Mouse (Mus musculus) layer of hippocampus, postnatal 36 days (tissue): Measurements from ENCODE around the gene Map3k5. TPM values are rescaled to one million over a fixed set of nuclear protein-coding genes. Genes with fewer than 3 reads are reported as not detected.

Experiments used
- DNase-seq, 2 experiments: peaks; one replicate each; pipeline ENCODE4 v3.0.0; 2022
- total RNA-seq, 2 experiments: library from RNA; stranded (reverse); gene quantifications; 2 replicates each; pipeline ENCODE4 v1.2.3; 2021

Map3k5 gene
- total RNA-seq, 2 experiments from 2014 or later, result 29.2 to 31.0 TPM

DNA sequence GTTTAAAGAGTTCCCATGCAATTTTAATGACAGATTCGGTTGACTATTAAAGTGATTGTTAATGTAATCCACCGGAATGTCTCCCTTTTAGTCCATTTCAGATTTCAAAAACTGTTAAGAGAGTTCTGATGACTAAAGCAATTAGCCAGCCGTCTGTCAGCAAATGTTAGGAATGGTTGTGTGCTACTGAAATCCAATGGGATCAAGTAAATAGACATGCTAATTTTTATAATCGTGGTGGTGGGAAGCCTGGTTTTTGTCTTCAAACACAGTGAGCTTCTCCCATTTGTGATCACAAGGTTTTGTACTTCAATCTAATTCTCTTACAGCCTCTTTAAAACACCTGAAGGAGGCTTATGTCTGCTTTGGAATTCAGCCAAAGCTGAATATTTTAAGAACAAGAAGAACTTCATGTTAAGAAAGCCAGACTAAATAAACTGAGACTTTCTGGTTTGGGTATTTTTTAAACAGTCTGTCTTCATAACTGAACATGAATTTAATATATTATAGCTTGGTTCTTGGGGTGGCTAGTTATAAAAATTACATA lies 1.6 kb downstream of the Map3k5 start:
- DNase-seq, result no peak

DNA sequence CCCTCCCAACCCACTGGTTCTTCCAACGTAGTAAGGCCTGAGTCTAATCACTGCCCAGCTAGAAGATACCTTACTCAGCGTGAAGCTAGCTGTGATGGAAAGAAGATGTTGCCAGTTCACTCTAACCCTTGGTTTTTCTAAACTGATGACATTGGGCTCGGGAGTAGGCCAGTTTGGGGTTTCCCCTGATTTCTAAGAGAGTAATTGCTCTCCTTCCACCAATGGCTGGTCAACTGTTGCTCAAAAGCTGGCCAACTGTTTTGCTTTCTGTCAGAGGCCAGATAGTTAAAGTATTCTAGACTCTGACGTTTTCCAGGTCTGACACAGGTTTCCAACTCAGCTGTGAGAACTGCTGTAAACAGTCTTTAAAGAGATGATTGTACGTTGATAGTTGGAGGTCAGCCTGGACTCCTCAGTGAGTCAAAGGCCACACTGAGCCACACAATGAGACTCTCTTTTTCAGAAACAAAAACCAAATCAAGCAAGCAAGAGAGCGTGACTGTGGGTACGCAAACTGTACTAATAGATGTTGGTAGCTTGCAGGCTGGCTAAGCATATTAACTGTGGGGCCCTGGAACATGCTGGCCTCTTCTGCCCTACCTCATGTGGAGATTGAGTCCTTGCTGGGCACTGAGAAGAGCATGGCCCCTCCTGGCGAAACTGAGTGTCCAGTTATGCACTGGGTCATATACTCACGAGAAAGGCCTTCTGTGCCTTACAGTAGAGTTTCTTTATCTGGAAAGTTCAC lies 2.9 kb downstream of the Map3k5 start:
- no peak for DNase-seq

DNA sequence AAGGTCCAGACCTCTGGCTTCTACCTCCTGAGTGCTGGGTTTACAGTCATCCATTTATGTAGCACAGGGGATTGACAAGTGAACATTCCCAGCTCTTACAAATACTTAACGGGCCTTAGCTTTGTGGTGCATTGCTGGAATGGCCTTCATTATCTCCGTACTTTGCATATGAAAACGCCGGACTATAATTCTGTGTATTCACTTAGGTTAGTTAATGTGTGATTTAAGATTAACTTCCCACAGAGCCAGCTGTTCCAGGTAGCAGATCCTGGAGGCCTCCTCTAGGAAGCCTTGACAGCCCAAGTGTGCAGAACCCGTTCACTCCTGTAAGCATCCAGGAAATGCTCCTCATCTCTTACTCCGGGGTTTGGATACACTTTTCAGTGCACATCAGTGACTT lies 4.5 kb downstream of the Map3k5 start:
- DNase-seq, result no peak

- DNase-seq, result no peak
Observed at GRCm38 (mm10) chr10:19939282-19939705, 5.0 kb downstream of the Map3k5 start.

GRCm38 (mm10) chr10:19940127-19940526 lies 5.9 kb downstream of the Map3k5 start:
- no peak for DNase-seq

DNA sequence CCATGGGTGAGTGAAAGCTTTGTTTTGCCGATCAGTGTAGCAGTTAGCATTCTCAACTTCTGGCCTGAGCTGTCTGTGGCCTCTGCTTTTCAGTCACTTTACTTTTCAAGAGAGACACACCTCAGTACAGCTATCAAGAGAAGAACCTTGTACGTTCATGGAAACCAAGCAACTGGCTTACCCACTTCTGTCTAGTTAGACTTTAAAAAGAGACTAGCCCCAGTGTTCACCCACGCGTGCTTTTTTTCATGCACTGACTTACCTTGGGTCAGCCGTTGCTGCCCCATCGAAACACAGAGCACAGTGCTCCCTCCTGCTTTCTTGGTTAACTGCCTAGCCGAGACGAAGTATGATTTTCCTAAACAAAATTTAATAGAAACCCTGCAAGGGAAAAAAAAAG lies 6.4 kb downstream of the Map3k5 start:
- DNase-seq, result no peak

- no peak for DNase-seq
Observed at GRCm38 (mm10) chr10:19941063-19941462, 6.8 kb downstream of the Map3k5 start.

- no peak for DNase-seq
Observed at GRCm38 (mm10) chr10:19941914-19942313, 7.6 kb downstream of the Map3k5 start.

DNA sequence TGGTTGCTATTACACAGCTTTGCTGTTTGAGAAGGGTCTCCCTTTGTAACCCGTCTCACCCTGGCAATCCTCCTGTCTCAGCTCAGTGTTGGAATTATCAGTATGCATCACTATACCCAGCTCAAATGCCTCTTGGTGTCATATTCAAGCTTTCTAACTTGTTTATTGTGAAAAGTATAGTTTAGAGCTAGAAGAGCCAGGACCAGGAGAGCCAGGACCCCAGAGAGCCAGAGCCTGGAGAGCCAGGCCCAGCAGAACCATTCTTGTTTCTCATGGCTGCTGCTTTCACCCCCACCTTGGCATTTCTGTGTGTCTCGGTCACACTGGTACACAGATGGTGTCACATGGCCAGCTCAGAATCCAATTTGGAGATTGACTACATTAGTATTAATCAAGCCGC lies 8.3 kb downstream of the Map3k5 start:
- no peak for DNase-seq

DNA sequence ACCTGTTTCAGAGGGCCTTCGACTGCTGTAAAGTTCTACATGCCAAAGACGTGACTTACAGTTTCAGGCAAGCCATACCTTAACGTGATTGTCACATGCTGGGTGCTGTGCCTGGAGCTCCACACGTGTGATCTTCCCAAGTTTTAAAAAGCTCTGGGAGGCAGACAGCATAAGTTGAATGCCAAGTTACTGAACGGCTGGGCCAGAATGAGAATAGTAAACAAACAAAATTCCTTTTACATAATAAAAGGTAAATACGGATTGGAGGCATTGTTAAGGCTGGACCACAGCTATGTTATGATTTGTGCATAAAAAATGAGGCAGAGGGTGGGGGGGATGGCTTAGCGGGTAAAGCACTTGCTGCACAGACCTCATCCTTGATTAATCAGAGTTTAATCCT lies 11.4 kb downstream of the Map3k5 start:
- no peak for DNase-seq

GRCm38 (mm10) chr10:19946644-19947043 lies 12.4 kb downstream of the Map3k5 start:
- no peak for DNase-seq

GRCm38 (mm10) chr10:19947441-19947840 lies 13.2 kb downstream of the Map3k5 start:
- DNase-seq, result no peak

DNA sequence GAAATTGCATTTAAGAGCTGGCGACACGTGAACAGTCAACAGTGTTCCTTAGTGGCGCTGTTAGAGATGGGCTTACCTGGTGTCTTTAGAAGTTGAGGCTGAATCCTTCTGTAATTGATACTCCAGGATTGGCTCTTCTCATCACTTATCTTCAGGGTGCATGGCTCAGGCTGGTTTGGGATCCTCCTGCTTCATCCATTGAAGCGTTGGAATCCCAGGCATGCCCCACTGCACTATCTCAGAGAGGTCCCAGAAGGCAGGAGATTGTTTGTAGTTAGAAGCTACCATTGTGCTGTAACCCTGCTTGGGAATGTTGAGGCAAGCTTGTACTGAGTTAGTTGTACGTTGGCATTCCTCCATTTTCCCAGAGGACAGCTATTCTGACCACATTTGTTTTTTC lies 13.6 kb downstream of the Map3k5 start:
- DNase-seq, result no peak

GRCm38 (mm10) chr10:19948381-19948780 lies 14.1 kb downstream of the Map3k5 start:
- DNase-seq, result no peak

DNA sequence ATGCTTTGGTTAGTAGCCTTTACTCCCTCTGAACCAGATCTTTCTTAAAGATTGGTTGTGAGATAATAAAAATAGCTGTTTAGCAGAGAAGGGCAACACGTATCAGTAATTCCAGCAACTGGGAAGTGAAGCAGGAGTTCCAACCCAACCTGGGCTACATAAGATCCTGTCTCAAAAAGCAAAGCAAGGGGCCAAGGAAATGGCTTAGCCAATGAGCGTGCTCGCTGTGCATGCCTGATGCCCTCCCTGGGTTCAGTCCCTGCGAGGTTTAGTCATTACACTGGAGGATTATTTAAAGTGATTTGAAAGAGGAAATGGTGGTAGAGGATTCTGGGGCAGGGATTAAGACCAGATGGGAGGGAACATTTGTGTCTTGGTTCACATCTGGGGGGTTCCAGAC lies 14.8 kb downstream of the Map3k5 start:
- no peak for DNase-seq

DNA sequence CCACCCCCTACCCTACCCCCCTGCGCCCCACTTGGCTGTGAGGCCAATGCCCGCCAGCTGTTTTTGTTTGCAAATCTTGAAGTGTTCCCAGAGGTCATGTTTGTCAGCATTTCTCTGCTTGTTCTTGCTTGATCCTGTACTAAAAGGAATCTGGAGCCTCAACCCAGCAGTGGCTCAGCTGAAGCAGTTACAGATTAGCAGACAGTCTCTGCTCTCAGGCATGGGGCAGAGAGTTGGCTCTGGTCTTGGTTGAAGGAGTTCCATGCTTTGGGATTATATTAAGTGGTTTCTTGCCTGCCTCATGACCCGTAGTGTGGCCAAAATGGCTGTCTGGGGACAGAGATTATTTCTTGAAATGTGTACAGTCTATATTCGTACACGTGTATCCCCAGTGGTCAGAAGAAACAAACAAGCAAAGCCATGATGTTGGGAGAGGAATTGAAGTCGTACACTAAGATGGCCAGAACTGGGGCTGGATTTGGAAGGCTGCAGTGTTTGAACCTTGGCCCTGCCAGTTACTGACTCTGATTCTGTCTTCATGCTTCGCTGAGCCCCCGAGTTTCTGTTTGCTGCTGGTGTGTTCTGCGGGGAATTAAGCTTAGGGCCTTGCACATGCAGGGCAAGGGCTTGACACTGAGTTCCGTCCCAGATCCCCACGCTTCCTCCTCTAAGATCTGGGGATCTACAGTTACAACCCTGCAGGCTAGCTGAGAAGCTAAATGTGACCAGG lies 18.9 kb downstream of the Map3k5 start:
- DNase-seq, result no peak

DNA sequence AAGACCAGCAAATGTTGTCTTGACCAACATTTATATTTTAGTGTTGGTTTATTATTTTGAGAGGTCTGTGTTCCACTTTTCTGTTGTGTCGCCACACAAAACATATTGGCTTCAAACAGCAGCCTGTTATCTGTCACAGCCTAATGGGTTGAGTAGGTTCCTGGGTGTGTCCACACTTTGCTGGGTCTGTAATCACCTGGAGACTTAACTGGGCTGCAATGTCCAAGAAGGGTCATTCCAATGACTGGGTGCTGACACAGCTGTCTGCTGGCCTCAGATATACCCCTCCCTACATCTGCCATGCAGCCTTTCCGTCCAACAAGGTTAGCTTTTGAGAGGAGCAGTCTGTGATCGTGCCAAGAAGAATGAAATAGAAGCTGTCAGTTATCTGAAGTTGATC lies 20.3 kb downstream of the Map3k5 start:
- DNase-seq, result no peak

GRCm38 (mm10) chr10:19955817-19956216 lies 21.5 kb downstream of the Map3k5 start:
- no peak for DNase-seq

DNA sequence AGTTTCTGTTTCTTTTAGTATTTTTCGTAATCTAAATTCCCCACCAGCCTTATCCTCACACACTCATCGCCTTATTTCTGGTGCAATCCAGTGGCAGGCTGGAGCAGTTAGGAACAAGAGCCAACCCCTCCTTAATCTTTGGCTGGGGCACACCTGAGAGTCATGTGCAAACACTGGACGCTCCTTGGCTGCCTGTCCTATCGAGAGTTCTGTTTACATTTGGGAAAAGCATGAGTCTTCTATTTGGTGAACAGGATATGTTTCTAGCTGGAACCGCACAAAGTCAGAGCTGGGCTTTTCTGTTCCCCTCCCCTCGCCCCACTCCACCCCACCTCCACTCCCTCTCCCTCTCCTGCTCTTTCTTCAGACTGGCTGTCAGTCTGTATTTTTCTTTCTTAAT lies 22.5 kb downstream of the Map3k5 start:
- no peak for DNase-seq

DNA sequence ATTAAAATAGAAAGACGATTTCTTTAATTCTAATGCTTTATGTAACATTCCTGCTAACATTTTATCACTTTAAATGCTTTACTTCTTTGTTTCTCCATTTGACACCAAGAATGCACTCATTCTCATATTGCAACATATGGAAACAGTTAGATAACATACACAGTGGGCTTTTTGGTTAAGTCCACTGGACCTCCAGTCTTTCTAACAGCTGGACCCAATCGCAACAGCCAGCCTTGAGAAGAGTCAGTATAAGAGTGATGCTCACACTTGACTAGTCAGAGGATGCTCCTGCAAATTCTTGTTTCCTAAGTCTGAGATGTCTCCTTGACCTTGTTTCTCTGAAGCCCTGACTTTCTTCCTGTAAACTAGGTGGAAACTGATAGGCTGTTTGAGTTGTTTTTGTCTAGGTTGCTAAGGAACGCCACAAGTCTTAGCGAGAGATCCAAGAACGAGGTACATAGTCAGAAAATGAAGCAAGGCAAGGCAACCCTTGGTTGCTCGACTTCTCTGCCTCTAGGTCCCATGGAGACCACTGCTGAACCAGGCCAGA lies 26.6 kb downstream of the Map3k5 start:
- no peak for DNase-seq

DNA sequence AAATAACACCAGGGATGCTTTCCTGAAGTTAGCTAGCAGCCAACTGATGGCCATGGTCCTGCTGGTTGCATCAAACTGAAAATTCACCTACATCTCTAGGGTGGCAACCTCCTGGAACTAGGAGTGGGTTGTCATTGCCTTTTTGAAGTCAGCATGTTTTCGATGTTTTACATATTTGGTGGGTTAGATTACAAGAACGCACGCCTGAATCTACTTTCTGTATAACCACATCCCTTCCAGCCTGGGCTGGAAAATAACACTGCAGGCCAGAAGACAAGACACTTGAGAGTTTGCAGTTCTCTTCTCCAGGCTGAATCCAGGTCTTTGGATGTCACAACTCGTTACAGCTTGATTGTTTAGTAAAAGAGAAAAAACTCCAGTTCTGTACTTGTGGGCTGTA lies 28.5 kb downstream of the Map3k5 start:
- DNase-seq, result no peak

GRCm38 (mm10) chr10:19963206-19963605 lies 28.9 kb downstream of the Map3k5 start:
- DNase-seq, result no peak

GRCm38 (mm10) chr10:19964105-19964504 lies 29.8 kb downstream of the Map3k5 start:
- DNase-seq, result no peak

DNA sequence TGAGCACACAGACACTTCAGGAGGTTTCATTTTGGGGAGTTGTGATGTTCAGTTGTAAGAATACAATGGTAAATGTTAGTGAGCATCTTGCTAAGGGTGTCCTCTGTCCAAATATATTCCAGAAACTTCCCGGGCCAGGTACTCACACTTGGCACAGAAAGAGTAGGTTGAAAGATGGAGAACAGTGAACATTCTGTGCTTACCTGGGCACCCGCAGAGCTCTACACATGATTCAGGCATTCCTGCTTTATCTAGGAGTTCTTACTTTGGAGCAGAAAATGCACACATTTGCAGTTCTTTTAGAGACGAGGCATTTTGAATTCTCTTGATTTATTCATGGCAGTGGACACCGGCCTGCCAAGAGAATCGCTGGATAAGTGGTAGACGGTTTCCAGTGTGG lies 32.3 kb downstream of the Map3k5 start:
- no peak for DNase-seq
